Mouse (Mus musculus): ENCODE measurements around the gene Rccd1. TPM values are rescaled to one million over a fixed set of nuclear protein-coding genes. Genes with fewer than 3 reads are reported as not detected.

Rccd1 gene
- total RNA-seq, 2 experiments from 2014 or later = 6.8 to 7.6 TPM

DNA sequence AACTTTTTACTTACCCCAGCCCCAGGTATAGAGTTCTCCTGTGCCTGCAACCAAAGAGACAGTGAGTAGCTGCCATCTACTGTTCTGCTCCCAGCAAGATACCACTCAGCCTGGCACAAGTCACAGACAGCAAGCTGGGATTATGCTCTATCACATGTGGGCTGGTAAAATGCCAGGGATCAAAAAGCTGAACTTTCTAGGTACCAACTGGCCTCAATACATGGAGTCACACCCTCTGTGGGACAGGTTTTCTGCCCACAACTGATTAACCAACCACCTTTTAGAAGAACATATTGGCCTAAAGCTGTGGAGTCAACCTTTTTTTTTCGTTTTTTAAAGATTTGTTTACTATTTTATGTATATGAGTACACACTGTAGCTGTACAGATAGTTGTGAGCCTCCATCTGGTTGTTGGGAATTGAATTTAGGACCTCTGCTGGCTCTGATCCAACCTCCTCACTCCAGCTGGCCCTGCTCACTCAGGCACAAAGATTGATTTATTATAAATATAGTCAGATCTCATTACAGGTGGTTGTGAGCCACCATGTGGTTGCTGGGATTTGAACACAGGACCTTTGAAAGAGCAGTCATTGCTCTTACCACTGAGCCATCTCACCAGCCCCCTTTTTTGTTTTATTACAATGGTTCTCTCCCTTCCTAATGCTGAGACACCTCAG, 6.7 kb downstream of the Rccd1 start:
- intact Hi-C loops (cut with DNase I) = no loop called here
- no peak for DNase-seq

DNA sequence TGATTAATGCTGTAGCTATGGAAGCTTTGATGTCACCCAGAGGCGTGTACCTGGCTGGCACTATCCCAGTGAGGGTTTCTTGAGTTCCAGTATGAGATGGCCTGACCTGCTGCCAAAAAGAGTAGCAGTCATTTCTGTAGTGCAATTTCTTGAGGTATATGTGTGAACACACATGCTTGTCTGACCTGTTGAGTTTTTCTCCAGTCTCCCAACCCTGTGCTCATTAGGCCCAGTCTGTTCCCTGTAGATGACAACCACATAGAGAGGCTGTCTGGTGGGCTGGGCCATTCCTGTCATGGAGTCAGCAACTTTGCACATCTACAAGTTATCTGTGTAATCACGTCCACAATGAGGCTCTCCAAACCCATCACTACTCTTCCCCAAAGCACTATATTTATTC, 8.5 kb downstream of the Rccd1 start:
- intact Hi-C loops (cut with DNase I) = no loop called here
- no peak for DNase-seq

DNA sequence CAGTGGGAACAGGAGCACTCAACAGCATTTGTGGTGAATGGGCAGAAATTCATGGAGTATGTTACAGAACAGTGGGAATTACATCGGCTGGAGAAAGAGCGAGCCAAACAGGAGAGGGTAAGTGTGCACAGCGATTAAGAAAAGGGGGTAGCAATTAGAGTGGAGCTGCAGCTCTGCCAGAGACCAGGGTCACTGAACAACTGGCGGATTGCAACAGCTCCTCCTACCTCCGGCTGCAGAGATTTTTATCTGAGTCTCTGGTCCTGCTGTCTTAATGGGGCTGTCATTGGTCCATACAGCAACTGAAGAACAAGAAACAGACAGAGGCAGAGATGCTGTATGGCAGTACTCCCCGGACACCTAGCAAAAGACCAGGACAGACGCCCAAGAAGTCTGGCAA, 13.5 kb downstream of the Rccd1 start:
- intact Hi-C loops (cut with DNase I) = no loop called here
- DNase-seq = no peak

DNA sequence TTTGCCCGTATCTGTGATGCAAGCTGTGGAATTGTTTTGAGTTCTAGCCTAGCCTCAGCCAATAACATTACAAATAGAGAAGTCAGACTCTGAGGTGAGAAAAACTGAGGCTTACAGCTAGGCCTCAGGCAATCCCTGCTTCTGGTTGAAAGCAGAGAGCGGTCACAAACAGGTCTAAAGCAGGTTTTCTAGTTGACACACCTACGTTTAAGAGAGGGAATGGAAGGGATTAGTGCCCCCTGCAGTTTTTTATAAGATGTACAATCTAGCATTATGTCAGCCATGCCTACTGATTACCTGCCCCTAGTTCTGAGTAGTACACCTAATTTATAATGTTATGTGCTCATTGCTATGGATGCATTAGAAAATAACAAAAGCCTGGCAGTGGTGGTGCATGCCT, 16.5 kb downstream of the Rccd1 start:
- DNase-seq = no peak

DNA sequence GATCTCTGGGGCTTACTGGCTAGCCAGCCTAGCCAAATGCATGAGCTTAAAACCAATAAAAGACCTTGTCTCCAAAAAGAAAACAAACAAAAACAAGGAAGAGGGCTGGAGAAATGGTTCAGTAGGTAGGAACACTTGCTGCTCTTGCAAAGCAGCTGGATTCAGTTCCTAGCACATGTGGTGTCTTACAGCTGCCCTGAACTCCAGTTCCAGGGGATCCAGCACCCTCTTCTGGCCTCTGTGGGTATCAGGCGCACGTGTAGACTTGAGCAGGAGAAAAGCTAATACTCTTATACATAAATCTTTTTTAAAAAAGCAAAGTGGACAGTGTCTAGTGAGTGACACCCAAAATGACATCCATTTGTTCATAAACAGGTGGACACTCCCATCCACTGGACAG, 22.7 kb downstream of the Rccd1 start:
- intact Hi-C loops (cut with DNase I) = no loop called here
- DNase-seq = no peak

More for the DNA sequence above, 16.5 kb downstream of the Rccd1 start:
- intact Hi-C loops (cut with DNase I) = no loop called here

DNA sequence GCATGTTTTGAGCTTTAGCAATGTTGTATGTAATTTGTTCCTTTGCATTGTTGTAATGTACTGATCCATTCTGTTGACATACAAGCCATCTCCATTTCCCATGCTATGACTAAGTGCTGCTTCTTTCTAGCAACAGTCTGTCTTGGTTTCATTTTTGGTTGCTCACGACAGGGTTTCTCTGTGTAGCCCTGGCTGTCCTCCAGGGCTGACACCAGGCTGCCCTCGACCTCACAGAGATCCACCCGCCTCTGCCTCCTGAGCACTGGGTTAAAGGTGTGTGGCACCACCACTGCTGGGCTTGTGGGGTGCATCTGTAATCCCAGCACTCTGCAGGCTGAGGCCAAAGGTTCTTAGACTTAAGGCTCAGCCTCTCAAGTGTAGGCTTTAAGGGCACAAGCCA, 24.7 kb downstream of the Rccd1 start:
- intact Hi-C loops (cut with DNase I) = no loop called here
- DNase-seq = no peak

DNA sequence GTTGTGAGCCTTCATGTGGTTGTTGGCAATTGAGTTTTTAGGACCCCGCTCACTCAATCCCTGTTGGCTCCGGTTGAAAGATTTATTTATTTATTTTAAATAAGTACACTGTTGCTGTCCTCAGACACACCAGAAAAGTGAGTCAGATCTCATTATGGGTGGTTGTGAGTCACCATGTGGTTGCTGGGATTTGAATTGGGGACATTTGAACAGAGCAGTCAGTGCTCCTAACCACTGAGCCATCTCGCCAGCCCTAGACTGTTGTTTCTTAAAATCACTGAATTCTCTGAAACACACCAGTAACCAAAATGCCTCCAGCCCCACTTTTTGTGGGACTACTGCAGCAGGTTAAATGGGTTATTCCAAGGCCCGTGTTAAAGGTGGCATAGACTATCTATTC, 25.5 kb downstream of the Rccd1 start:
- intact Hi-C loops (cut with DNase I) = no loop called here
- DNase-seq = no peak

DNA sequence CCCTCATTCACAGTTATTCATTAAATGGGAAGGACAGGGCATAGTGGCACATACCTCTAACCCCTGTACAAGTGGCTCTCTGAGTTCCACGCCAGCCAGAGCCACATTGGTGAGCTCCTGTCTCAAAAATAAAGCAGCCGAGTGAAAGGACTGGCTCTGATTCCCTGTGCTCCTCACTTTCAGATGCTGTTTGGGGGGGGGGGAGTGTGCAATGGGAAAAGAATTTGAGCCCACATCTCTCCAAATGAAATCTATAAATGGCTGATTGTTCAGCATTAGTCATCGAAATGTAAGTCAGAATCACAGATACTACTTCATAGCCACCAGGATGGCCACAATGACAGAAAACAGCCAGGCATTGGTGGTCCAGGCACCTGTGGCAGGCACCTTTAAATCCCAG, 27.2 kb downstream of the Rccd1 start:
- DNase-seq = no peak
- intact Hi-C loops (cut with DNase I) = no loop called here

DNA sequence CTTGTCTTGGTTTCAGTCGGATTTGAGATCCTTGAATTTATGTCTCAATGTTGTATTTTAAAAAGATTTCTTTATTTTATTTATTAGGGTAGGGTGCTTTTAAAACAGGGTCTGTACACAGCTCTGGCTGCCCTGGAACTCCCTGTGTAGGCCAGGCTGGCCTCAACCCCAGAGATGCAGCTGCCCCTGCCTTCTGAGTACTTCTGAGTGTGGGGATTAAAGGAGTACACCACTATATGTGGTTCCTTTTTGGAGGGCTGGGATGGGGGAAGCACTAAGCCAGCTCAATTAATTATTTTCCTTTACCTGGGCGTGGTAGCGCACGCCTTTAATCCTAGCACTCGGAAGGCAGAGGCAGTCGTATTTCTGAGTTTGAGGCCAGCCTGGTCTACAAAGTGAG, 27.8 kb downstream of the Rccd1 start:
- no peak for DNase-seq
- intact Hi-C loops (cut with DNase I) = no loop called here

DNA sequence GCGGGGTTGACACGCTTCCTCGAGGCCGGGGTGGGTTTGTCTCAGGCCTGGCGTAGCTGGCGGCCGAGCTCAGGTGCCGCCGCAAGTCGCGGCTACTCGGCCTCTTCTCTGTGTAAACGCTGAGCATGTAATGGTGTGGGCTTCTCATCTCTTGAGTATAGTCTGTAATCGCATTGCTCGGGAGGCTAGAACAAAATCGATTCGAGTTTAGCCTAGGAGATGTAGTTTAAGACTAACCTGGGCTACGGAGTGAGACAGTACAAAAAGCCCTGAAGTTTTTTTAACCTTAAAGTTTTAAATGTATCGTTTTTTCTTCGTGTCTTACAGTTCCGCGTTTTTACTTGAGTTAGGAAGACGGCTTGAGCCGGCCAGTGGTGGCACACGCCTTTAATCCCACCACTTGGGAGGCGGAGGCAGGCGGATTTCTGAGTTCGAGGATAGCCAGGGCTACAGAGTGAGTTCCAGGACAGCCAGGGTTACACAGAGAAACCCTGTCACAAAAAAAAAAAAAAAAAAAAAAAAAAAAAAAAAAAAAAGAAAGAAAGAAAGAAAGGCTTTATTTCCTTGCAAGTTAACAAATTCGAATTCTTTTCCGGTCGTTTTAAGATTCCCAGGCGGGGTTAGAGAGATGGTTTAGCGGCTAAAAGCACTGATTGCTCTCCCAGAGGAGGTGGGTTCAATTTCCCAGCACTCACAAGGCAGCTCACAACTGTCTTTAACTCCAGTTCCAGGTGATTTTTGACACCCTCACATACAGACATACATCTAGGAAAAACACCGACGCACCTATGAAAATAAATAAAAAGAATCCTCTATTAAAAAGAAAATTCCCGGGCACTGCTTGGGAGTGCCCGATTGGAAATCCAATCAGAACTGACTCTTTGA, 29.2 kb downstream of the Rccd1 start:
- DNase-seq = no peak
- intact Hi-C loops (cut with DNase I) = loop anchor here (2.0 kb wide), 1 partner anchor 30 kb away; the partner anchor contains the start of gene Rccd1

DNA sequence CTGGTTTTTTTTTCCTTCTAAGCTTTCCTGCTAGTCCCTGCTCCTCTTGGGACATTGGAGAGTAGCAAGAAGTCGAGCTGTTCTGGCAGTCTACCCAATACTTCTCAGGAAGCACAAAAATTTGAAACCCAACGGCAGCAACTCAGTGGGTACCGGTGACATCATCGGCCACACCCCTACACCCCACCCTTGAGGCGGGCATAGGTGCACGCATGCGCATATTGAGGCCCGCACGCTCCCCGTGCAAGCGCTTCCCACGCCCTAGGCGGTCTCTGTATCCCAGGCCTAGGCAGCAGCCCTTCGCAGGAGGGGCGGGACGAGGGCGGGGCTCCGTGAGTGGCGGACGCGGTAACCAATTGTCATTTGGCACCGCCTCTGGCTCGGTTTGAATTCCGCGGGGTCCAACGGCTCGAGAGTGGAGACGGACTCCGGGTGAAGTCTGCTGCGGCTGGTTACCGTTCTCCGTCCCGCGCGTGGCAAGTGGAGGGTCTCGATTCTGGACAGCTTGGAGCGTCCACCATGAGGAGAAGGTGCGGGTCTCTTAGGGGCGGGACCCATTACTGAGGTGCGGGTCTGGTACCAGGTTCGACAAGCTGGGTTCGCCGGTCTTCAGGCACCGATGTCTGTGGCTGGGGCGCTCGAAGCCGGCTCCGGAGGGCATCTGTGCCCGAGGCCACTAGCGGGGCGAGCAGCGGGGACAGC, 30.0 kb downstream of the Rccd1 start, which contains the start of gene Prc1:
Gene Prc1, plus strand, starts transcription at position 389 of the 702 bp plus-strand sequence.
- peak; percentile 98 for DNase-seq
- intact Hi-C loops (cut with DNase I) = loop anchor here (2.0 kb wide), 1 partner anchor 31 kb away; the partner anchor contains the start of gene Rccd1

DNA sequence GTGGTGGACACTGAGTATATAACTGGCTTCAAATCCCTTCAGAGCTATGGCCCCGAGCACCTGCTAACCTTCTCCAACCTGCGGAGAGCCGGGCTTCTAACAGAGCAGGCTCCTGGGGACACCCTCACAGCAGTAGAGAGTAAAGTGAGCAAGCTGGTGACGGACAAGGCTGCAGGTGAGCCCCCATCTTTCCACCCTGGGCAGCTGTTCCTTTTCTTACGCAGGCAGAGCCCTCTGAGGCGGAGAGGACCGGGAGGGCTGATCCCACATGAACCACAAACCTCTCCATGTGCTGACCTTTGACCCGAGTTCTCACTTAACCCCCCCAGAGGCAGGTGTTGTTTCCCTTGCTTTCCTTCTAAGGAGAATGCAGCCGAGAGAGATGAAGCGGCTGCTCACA, 36.5 kb downstream of the Rccd1 start:
- intact Hi-C loops (cut with DNase I) = no loop called here
- DNase-seq = no peak

DNA sequence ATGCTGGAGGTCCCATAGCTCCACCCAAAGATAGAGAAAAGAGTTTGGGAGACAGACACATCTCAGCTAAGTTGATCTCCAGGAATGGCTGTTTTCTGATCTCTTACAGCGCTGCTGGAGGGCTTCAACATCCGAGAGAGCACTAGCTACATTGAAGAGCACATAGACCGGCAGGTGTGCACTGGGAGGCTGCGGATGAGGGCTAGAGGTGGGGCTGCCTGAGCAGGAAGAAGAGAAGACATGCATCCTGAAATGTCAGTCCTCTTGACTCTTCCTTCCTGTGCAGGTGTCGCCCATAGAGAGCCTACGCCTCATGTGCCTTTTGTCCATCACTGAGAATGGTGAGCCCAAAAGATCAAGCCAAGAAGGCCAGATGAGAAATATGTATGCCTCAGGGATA, 38.5 kb downstream of the Rccd1 start:
- intact Hi-C loops (cut with DNase I) = no loop called here

DNA sequence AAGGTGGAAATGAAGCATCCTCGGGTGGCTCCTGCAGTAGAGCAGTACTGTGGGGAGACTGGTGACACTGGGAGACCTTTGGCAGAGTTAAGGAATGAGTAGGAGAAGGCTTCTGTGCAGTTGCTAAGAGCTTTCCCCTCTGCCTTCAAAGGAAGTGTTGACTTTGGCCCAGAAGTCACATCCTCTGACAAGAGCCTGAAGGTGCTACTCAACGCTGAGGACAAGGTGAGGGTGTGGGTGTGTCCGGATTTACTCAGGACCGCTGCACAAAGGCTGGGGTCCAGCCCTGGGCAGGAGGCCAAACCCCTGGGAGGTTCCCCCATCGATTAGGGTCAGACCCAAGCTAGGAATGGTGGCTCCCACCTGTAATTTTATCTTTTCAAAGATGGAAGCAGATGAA, 39.9 kb downstream of the Rccd1 start:
- no peak for DNase-seq
- intact Hi-C loops (cut with DNase I) = no loop called here

More for the DNA sequence above, 38.5 kb downstream of the Rccd1 start:
- no peak for DNase-seq

DNA sequence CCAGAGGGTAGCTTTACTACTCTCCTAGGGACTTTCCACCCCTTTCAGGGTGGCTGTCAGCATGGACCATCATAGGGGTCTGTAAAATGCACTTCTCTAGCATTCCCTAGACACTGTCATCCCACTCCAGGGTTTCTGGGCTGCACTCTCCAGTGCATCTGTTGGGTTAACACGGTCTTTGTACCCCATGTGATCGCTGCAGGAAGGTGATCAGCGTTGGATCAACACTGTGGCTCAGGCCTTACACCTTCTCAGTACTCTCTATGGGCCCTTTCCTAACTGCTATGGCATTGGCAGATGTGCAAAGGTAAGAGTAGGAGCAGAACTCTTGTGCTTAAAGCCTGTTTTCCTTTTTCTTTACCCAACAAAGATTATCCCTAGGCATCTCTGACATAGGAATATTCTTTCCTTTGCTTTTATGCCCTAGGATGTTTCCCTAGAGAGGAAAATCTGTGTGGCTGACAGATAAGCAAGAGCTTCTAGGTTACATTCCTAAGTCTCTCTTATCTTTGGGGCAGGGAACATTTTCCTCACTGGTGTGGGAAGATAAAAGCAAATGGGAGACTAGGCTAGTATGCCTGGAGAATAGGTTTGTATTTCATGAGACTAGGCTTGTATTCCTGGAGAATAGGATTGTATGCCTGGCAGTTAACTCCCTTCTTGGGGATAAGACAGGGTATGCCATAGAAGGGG, 40.9 kb downstream of the Rccd1 start:
- no peak for DNase-seq
- intact Hi-C loops (cut with DNase I) = no loop called here

DNA sequence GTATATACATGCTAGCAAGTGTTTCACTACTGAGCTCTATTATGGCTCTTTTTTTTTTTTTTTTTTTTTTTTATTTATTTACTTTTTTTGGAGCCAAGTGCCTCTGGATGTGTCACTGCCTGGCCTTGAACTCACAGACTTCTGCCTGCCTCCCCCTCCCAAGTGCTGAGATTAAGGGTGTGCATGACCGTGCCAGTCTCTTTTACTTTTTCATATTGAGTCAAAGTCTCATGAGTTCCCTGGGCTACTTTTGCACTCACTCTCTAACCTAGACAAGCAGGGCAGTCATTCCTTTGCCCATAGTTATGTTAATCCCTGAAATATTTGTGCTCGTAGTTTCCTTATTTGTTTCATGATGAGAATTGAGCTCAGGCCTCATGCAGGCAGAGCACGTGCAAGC, 42.6 kb downstream of the Rccd1 start:
- intact Hi-C loops (cut with DNase I) = no loop called here

DNA sequence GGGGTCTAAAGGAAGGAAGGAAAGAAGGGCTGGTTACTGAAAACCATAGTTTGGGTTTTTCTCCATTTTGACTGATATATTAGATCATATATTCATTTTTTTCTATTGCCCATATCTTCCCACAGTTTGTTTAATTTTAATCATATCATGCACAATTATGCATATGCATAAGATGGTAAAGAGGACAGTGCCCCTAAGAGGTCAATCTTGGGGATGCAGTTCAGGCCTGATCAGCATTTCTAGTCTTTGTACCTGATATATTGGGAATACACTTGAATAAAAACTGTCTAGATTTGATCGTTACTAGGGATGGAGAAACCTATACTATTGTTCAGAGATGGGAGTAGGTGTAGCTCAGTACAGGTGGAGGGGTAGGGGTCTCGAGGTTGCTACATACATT, 43.3 kb downstream of the Rccd1 start:
- intact Hi-C loops (cut with DNase I) = no loop called here
- no peak for DNase-seq

More for the DNA sequence above, 42.6 kb downstream of the Rccd1 start:
- no peak for DNase-seq

DNA sequence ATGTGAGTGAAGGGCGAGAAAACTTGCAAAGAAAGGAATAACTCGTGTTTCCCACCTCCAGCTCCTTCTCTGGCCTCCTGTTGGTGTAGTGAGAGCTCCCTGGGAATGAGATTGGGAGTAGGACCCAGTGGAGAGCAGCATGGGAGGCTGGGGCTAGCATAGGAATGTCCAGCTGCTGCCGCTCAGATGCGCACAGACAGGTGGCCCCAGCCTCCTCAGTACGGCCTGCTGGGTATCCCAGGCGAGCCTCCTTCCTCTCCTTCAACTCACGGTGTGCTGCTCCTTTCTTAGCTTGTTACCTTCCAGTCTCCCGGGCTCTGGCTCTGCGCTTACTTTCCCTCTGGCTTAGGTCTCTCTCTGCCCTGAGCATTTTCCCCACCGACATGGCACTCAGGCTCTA, 44.2 kb downstream of the Rccd1 start:
- DNase-seq = no peak
- intact Hi-C loops (cut with DNase I) = no loop called here

DNA sequence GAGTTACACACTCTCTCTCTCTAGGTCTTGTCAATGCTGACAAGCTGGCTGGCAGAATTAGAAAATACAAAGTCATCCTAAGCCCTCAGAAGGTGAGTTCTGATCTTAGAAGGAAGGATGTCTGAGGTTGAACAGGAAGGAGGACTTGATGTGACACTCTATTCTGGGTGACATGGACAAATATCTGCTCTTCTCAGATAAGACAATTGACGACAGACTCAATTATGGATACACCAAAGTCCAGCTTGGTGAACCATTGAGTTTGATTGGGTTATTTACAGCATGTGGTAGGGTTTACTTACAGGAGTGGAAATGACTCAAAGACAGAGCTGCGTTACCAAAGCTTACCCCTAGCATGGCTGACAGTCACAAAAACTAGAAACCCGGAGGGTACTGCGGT, 47.9 kb downstream of the Rccd1 start:
- intact Hi-C loops (cut with DNase I) = no loop called here
- DNase-seq = no peak

DNA sequence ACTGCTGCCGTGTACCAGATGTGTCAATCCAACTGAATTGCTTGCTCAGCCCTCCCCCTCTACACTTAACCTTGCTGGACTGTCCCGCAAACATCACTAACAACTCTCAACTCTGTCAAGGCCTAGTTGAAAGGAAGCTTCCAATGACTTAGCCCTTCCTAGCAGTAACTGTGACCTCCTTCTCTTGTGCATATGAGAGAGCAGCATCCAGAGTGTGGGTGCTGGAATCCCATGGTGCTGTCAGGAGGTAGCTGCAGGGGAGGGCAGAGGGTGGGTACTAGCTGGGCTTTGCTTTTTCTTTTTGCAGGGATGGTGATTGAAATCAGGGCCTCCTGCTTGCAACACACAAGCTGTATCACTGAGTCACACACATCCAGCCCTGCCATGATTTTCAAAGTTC, 50.8 kb downstream of the Rccd1 start:
- no peak for DNase-seq
- intact Hi-C loops (cut with DNase I) = no loop called here
